Mouse (Mus musculus) embryo, embryonic 10 days (tissue): Measurements from ENCODE around the gene Rgs9bp.
"Not testable (repeated sequence)": the region's sequence is repeated elsewhere in the genome, so short reads cannot be mapped to it uniquely, and the experiment has no call there.

Experiments
- DNase-seq: peaks from one replicate; pipeline ENCODE4 v3.0.0-alpha.2; 2015; ENCODE audit warnings: low spot score

Rgs9bp gene

GRCm38 (mm10) chr7:35530544-35530943, 54.8 kb downstream of the Rgs9bp start:
- DNase-seq = not testable (repeated sequence)

DNA sequence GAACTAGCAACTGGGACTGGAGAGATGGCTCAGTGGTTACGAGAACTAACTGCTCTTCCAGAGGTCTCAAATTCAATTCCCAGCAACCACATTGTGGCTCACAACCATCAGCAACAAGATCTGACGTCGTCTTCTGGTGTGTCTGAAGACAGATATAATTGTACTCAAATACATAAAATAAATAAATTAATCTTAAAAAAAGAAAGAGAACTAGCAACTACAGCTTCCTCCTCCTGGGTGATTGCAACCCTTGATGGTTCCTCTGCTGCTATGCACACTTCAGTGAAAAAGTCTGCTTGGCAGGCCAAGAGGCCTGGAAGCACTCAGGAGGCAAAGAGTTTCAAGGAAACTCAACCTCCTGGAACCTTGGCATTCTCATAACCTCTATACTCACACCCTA, 55.4 kb downstream of the Rgs9bp start:
- no peak for DNase-seq
